Mouse (Mus musculus) thymus, adult 2 months (tissue): ENCODE results near the gene Hmces.

Experiments used
- CTCF ChIP-seq: fragments of 200-500 bp; IDR thresholded peaks from 2 replicates; pipeline ENCODE4 v1.5.1; 2012; ENCODE audit warnings: mild to moderate bottlenecking, control low read depth, low read length, moderate library complexity, borderline replicate concordance; ENCODE audit not compliant: control insufficient read depth, poor library complexity, insufficient read depth; ENCODE audit errors: extremely low read depth
- POLR2A ChIP-seq: fragments of 200-500 bp; IDR thresholded peaks from 2 replicates; pipeline ENCODE4 v1.6.1; 2012; ENCODE audit warnings: mild to moderate bottlenecking, low read length, control low read depth, moderate library complexity; ENCODE audit not compliant: control insufficient read depth, poor library complexity, insufficient read depth; ENCODE audit errors: extremely low read depth

DNA sequence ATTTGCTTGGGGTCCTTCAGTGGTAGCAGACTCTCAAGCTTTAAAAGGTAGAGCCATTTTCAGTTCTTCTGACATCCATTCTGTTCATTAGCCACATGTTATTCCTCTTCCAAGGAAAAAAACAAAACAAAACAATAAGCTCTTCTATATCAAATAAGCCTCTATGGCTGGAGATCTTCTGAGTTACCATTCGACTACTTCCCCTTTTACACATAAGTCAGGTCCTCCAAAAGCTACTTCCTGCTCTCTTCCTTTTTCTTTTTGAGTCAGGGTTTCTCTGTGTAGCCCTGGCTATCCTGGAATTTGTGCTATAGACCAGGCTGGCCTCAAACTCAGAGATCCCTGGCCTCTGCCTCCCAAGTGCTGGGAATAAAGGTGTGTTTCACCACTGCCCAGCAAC is 9.9 kb downstream of the Hmces start:
- TF ChIP-seq POLR2A (no peak), CTCF (no peak)
